Comparison of ENCODE assay signal across 8 mouse cellular contexts in the genomic region with DNA sequence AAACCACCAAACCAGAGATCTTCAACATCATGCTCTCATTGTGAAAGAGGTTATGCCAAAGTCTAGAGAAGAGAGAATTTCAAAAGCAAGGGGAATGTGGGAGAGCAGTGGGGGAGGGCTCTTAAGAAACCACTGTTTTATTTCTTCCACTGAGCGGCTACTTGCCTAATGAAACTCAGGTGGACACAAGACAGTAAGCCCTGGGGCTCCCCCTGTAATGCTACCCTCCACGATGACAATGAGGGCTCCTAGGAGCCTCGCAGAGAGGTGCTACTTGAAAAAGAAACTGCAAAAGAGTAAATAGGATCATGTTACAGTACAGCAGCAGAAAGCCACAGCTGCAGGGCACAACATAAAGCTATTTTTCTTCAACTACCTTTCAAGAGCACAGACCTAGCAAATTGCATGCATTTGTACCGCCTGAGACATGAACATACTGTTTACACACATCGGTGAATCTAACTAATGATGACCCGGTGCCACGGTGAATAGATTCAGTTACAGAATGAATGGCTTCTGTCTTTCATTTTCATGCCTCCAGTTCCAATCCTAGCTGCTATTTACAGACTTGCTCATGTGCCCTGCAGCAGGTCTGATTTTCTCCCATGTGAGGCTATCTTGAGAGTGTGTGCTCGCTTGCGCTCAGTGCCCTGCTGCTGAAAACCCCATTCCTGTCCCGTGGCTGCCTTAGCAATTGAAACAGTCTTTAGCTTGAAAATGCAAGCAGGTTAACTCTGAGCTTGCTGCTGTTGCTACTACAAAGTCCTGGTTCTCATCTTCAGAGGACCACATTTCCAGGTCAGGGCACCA. TPM values are rescaled to one million over a fixed set of nuclear protein-coding genes. Genes with fewer than 3 reads are reported as not detected.
DNase-seq lines count a peak whose midpoint lies in the region; ATAC-seq and TF ChIP-seq lines count a peak whose summit lies in the region.

No protein-coding gene starts in this region.

- in situ Hi-C loops in CH12.LX (cut with MboI; ENCODE audit: low pct_ligation_motif_present, low pct_unique_long_range_greater_than_20kb, low sequenced_read_pairs): no loop called here

- peak overlapping the region; percentile 98 for H3K4me2 ChIP-seq in CH12.LX (ENCODE audit: insufficient read depth, low read depth, poor library complexity, severe bottlenecking)
- H3K4me2 ChIP-seq in embryonic facial prominence, embryonic 13.5 days: peak overlapping the region; percentile 73
- peak overlapping the region; percentile 80 for H3K4me2 ChIP-seq in hindbrain, embryonic 11.5 days (replicated peaks; ENCODE audit: low read depth, low read length)

- H3K4me1 ChIP-seq in CH12.LX (ENCODE audit: control insufficient read depth in 1 of 2, insufficient read depth in 2 of 2): peaks cover 0 to 15% of the 10 kb centered on the region in 2 experiments; a peak in 2 of 4 replicates
- peaks cover 20% of the 10 kb centered on the region for H3K4me1 ChIP-seq in embryonic facial prominence, embryonic 13.5 days
- 0 out of 2 replicates have a peak, but pooled peaks cover 2% of the 10 kb centered on the region for H3K4me1 ChIP-seq in hindbrain, embryonic 11.5 days (replicated peaks; ENCODE audit: control insufficient read depth, insufficient read depth, low read length)

- H3K4me3 ChIP-seq in CH12.LX (replicated peaks in 1 of 3; ENCODE audit: low read depth in 2 of 3, low read length in 2 of 3, poor library complexity in 1 of 3): peak overlapping the region; percentile 6 to 43 (median 28)
- peak overlapping the region; percentile 70 for H3K4me3 ChIP-seq in embryonic facial prominence, embryonic 13.5 days
- H3K4me3 ChIP-seq in hindbrain, embryonic 11.5 days (ENCODE audit: low read depth, low read length): peak overlapping the region; percentile 41

- dilution Hi-C loops in CH12.LX (cut with MboI; ENCODE audit: extremely low pct_ligation_motif_present, extremely low pct_unique_long_range_greater_than_20kb, low sequenced_read_pairs): no loop called here

- no peak for TF ChIP-seq CTCF in CH12.LX (conservative IDR thresholded peaks at IDR 0.05 in 1 of 2, IDR thresholded peaks at IDR 0.05 in 1 of 2; ENCODE audit: low read depth in 2 of 2, low read length in 2 of 2)

- no peaks in the 10 kb centered on the region for H3K27me3 ChIP-seq in CH12.LX (replicated peaks)
- H3K27me3 ChIP-seq in embryonic facial prominence, embryonic 13.5 days: no peaks in the 10 kb centered on the region
- H3K27me3 ChIP-seq in hindbrain, embryonic 11.5 days (ENCODE audit: control insufficient read depth, insufficient read depth, low read length): no peaks in the 10 kb centered on the region; the same call in 1 of the 2 replicates

- no peak for TF ChIP-seq RAD21 in CH12.LX (IDR thresholded peaks at IDR 0.05; ENCODE audit: low read depth, low read length)

- no peaks in the 10 kb centered on the region for H3K9me3 ChIP-seq in CH12.LX (replicated peaks; ENCODE audit: low read length)
- peaks cover 6% of the 10 kb centered on the region; the same call in 1 of the 2 replicates for H3K9me3 ChIP-seq in embryonic facial prominence, embryonic 13.5 days
- no peaks in the 10 kb centered on the region for H3K9me3 ChIP-seq in hindbrain, embryonic 11.5 days (ENCODE audit: control insufficient read depth, low read length)

- no peaks in the 10 kb centered on the region for H3K79me2 ChIP-seq in CH12.LX (replicated peaks; ENCODE audit: control insufficient read depth, extremely low read depth, insufficient read depth, poor library complexity, severe bottlenecking)

- no peak for TF ChIP-seq EP300 in CH12.LX (IDR thresholded peaks at IDR 0.05; ENCODE audit: low read length)

- H3K36me3 ChIP-seq in CH12.LX (replicated peaks in 1 of 2; ENCODE audit: control insufficient read depth in 1 of 2, insufficient read depth in 1 of 2, low read length in 1 of 2): no peaks in the 10 kb centered on the region
- H3K36me3 ChIP-seq in embryonic facial prominence, embryonic 13.5 days: no peaks in the 10 kb centered on the region
- no peaks in the 10 kb centered on the region for H3K36me3 ChIP-seq in hindbrain, embryonic 11.5 days (ENCODE audit: control insufficient read depth, insufficient read depth, low read length)

- under 1% methylated on average over 10 of the region's 10 CpGs for WGBS in embryonic facial prominence, embryonic 13.5 days
- 8% methylated on average over 10 of the region's 10 CpGs for WGBS in hindbrain, embryonic 11.5 days

- TF ChIP-seq POLR2A in CH12.LX (IDR thresholded peaks at IDR 0.05; ENCODE audit: low read depth, low read length): no peak

- DNase-seq in CH12.LX (ENCODE audit: extremely low read depth): peak; percentile 34
- peak; percentile 46 for DNase-seq in hindbrain, embryonic 11.5 days (ENCODE audit: low spot score)
- DNase-seq in lung, postnatal 36 days: peak; percentile 30
- no peak for DNase-seq in thymus, postnatal 25 days
- DNase-seq in T-cell, adult 2 months (ENCODE audit: low spot score): no peak
- DNase-seq in thymus, postnatal 10 days (ENCODE audit: low spot score in 2 of 2): no peak
- no peak for DNase-seq in cerebellum, adult 11 months

- no peak overlapping the region for H3K27ac ChIP-seq in CH12.LX (ENCODE audit: insufficient read depth, low read depth)
- peak overlapping the region; percentile 95 for H3K27ac ChIP-seq in embryonic facial prominence, embryonic 13.5 days
- H3K27ac ChIP-seq in hindbrain, embryonic 11.5 days (ENCODE audit: low read depth, low read length): no peak overlapping the region; the same call in 1 of the 2 replicates

- 0 out of 2 replicates have a peak, but pooled peaks have one; percentile 39 for ATAC-seq in embryonic facial prominence, embryonic 13.5 days (ENCODE audit: insufficient number of reproducible peaks, insufficient read depth, low FRiP score, low TSS enrichment, low read depth)
- ATAC-seq in hindbrain, embryonic 11.5 days (ENCODE audit: low FRiP score): 0 out of 2 replicates have a peak, but pooled peaks have one; percentile 17

- peak overlapping the region; percentile 33; the same call in 1 of the 2 replicates for H3K9ac ChIP-seq in CH12.LX (ENCODE audit: insufficient read depth, low read depth)
- peak overlapping the region; percentile 91 for H3K9ac ChIP-seq in embryonic facial prominence, embryonic 13.5 days
- H3K9ac ChIP-seq in hindbrain, embryonic 11.5 days (ENCODE audit: low read depth, low read length): no peak overlapping the region; the same call in 1 of the 2 replicates

TF ChIP-seq in CH12.LX, 34 proteins besides CTCF, POLR2A, EP300 and RAD21:
- TF ChIP-seq ELF1 (IDR thresholded peaks at IDR 0.05; ENCODE audit: low read depth, low read length) (no peak), ZNF384 (IDR thresholded peaks at IDR 0.05; ENCODE audit: low read depth, low read length) (no peak), MAFK (IDR thresholded peaks at IDR 0.05; ENCODE audit: insufficient replicate concordance, low read length) (no peak), BHLHE40 (IDR thresholded peaks at IDR 0.05; ENCODE audit: low read depth, low read length) (peak; percentile 85), ETS1 (conservative IDR thresholded peaks at IDR 0.05; ENCODE audit: low read depth, low read length) (peak; percentile 37; the same call in 1 of the 2 replicates), USF2 (conservative IDR thresholded peaks at IDR 0.05; ENCODE audit: low read depth, low read length) (no peak), POLR2AphosphoS2 (IDR thresholded peaks at IDR 0.05; ENCODE audit: low read depth, low read length) (no peak), MXI1 (IDR thresholded peaks at IDR 0.05; ENCODE audit: low read depth, low read length) (no peak), SIN3A (IDR thresholded peaks at IDR 0.05; ENCODE audit: low read length) (0 out of 2 replicates have a peak, but pooled peaks have one; percentile 23), SMC3 (IDR thresholded peaks at IDR 0.05; ENCODE audit: low read depth, low read length) (no peak), TCF12 (IDR thresholded peaks at IDR 0.05; ENCODE audit: low read depth, low read length) (no peak), MAX (IDR thresholded peaks at IDR 0.05; ENCODE audit: low read length) (no peak; the same call in 1 of the 2 replicates)

RNA-seq across cellular contexts. Expression of gene Hmcn1, which starts 1.3 kb away (rescaled TPM):
- total RNA-seq in CH12.LX (2012; rRNA removed) (under 0.01 TPM in 2 replicates), CH12.LX (2014; rRNA removed) (0.01 TPM in 2 replicates)
- 0.01 and 0.04 TPM in 2 replicates for polyA plus RNA-seq in CH12.LX (2012; ENCODE audit: insufficient read length, low read depth)
- polyA plus RNA-seq in embryonic facial prominence, embryonic 13.5 days (2015; fragmentation: Nextera tagmentation; extraction: Ambion mirVana): 38.5 and 39.3 TPM in 2 replicates
- polyA plus RNA-seq in hindbrain, embryonic 11.5 days (2014; fragmentation: Nextera tagmentation; extraction: Ambion mirVana): 9.7 and 13.5 TPM in 2 replicates

Comparison
In these comparisons a context has a peak if more than half of its experiments do, and no peak if none do; other contexts are left out.
1. DNase-seq: peak in CH12.LX (single experiment), hindbrain, embryonic 11.5 days (single experiment) and lung, postnatal 36 days (single experiment); none in thymus, postnatal 25 days (single experiment), T-cell, adult 2 months (single experiment), thymus, postnatal 10 days (0 of 2) and cerebellum, adult 11 months (single experiment).
2. RNA of gene Hmcn1, which starts 1.3 kb away (polyA plus RNA-seq): 38.5 to 39.3 TPM in embryonic facial prominence, embryonic 13.5 days and 9.7 to 13.5 TPM in hindbrain, embryonic 11.5 days; 0.01 to 0.04 TPM in CH12.LX; every median in the first group is over 10 times any median in the second.
3. Peak in every context shown above with its lines, with median percentiles within 50 percentile points of each other: H3K4me2 ChIP-seq and H3K4me3 ChIP-seq.